Mouse (Mus musculus): ENCODE results near the gene Prl3a1. TPM values are rescaled to one million over a fixed set of nuclear protein-coding genes. Genes with fewer than 3 reads are reported as not detected.

The Prl3a1 gene
- polyA plus RNA-seq (2016; fragmentation: Nextera tagmentation; extraction: Ambion mirVana), result not detected in 2 replicates

DNA sequence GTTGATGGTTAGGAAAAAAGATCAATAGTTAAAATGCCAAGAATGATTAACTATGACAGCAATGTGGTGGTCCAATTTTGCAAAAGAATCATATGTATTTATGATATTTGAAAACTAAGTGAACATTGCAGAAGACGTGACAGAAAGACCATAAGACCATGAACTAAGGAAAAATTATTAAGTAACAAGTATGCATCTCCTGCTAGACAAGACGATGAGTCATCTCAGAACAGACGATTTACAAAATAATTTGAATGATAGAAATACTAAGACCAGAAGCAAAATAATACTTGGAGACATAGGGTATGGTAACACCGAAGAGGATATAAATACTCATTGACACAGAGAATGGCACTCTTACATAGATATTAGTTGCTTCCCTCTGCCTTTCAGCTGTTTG lies at the start of gene Prl3a1:
Gene Prl3a1 (plus strand): TSS at position 301 of the 400 bp plus-strand sequence.
- no peak within 1 kb of the TSS for H3K4me3 ChIP-seq (replicated peaks)
- no peak for ATAC-seq (ENCODE audit: low FRiP score)
- no peak within 1 kb of the TSS for H3K9ac ChIP-seq
- no peaks in the 10 kb centered on the region for H3K9me3 ChIP-seq
- no peaks in the 10 kb centered on the region for H3K27me3 ChIP-seq
- no peak within 1 kb of the TSS for H3K4me2 ChIP-seq
- no peak within 1 kb of the TSS for H3K27ac ChIP-seq
- no peaks in the 10 kb centered on the region for H3K36me3 ChIP-seq (replicated peaks)
- H3K4me1 ChIP-seq, result no peaks in the 10 kb centered on the region
- 93% methylated on average over 4 of the region's 4 CpGs for whole genome bisulfite sequencing

DNA sequence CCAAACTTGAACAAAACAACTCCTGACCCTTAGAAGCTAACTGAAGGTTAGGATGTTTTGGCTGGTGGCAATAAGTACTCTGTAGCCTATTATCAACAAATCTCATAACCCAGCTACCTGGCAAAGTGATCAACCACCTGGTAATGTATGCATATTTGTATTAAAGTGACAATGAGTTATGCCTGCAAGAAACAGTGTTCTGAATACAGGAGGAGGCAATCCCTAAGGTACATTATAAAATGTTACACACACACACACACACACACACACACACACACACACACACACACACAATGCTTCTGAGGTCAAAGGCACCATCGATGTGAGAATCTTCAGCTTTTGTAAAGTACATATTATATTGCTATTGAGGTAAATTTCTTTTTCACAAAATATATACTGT lies 17.7 kb upstream of the Prl3a1 start, which contains the start of gene Prl3b1:
Gene Prl3b1 (plus strand): TSS at position 301 of the 400 bp plus-strand sequence.
- H3K36me3 ChIP-seq (replicated peaks), result no peaks in the 10 kb centered on the region
- 93% methylated on average over 1 of the region's 1 CpGs for WGBS
- H3K4me2 ChIP-seq, result no peak within 1 kb of the TSS
- no peak within 1 kb of the TSS for H3K9ac ChIP-seq
- H3K9me3 ChIP-seq, result no peaks in the 10 kb centered on the region
- no peak within 1 kb of the TSS for H3K27ac ChIP-seq
- H3K4me1 ChIP-seq, result no peaks in the 10 kb centered on the region
- ATAC-seq (ENCODE audit: low FRiP score), result no peak
- no peaks in the 10 kb centered on the region for H3K27me3 ChIP-seq
- H3K4me3 ChIP-seq (replicated peaks), result no peak within 1 kb of the TSS

DNA sequence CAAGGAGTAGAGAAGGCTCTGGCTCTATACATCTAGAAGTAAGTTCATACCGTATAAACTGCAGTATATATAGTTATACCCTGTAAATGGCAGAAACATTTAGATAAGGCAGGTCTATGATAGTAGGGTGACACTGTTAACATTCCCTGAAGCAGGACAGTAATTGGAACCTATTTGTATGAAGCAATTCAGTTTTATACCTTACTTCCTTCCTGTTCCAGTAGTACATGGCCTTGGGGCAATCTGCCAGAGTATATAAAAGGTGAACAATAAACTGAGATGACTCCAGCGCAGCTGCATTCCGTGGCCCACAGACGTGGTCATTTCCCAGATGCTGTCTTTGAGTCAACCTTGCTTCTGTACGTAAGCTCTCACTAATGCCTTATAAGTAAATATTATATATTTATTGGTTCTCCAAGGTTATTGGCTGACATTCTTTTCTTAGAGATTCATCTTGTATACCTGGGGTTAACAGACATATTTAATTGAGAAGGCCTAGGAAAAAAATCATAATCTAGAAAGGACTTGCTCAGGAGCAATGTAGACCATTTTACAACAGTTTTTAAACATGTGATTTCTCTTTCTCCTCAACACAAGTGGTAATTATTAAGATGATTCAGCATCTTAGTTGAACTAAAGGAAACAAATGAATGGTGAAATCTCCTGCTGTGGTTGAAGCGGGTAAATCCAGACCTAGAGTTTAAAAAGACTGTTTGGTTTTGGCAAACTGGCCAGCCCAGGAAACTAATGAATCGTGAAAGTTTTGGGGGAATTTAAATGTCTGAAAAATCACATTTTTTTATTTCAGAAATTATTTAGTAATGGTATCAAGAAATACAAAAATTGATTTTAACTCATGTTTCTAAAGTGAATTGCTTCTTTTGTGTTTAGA lies 53.3 kb downstream of the Prl3a1 start, which contains the start of gene Prl6a1:
Gene Prl6a1 (plus strand): TSS at position 294 of the 892 bp plus-strand sequence.
- no peaks in the 10 kb centered on the region for H3K36me3 ChIP-seq (replicated peaks)
- no peak within 1 kb of the TSS for H3K4me3 ChIP-seq (replicated peaks)
- no peak within 1 kb of the TSS for H3K4me2 ChIP-seq
- 79% methylated on average over 7 of the region's 7 CpGs for WGBS
- no peak within 1 kb of the TSS for H3K9ac ChIP-seq
- no peaks in the 10 kb centered on the region for H3K27me3 ChIP-seq
- no peak within 1 kb of the TSS for H3K27ac ChIP-seq
- no peaks in the 10 kb centered on the region for H3K4me1 ChIP-seq
- no peak for ATAC-seq (ENCODE audit: low FRiP score)
- no peaks in the 10 kb centered on the region for H3K9me3 ChIP-seq

Other genes with a start within 250 kb of the Prl3a1 start
- not detected in 2 replicates for gene Prl, start 201.9 kb upstream of the Prl3a1 start, polyA plus RNA-seq (2016; fragmentation: Nextera tagmentation; extraction: Ambion mirVana)
- not detected in 2 replicates for gene Prl3d1, start 165.2 kb upstream of the Prl3a1 start, polyA plus RNA-seq (2016; fragmentation: Nextera tagmentation; extraction: Ambion mirVana)
- gene Prl3d2, start 137.7 kb upstream of the Prl3a1 start, polyA plus RNA-seq (2016; fragmentation: Nextera tagmentation; extraction: Ambion mirVana), result not detected in 2 replicates
- gene Prl3d3, start 102.6 kb upstream of the Prl3a1 start, polyA plus RNA-seq (2016; fragmentation: Nextera tagmentation; extraction: Ambion mirVana), result not detected in 2 replicates
- gene Prl3c1, start 62.8 kb upstream of the Prl3a1 start, polyA plus RNA-seq (2016; fragmentation: Nextera tagmentation; extraction: Ambion mirVana), result not detected in 2 replicates
- gene Prl3b1, start 17.6 kb upstream of the Prl3a1 start, polyA plus RNA-seq (2016; fragmentation: Nextera tagmentation; extraction: Ambion mirVana), result 0.29 TPM in 1 of 2 replicates, not detected in the other
- gene Prl6a1, start 53.2 kb downstream of the Prl3a1 start, polyA plus RNA-seq (2016; fragmentation: Nextera tagmentation; extraction: Ambion mirVana), result not detected in 2 replicates
- gene Prl8a2, start 86.2 kb downstream of the Prl3a1 start, polyA plus RNA-seq (2016; fragmentation: Nextera tagmentation; extraction: Ambion mirVana), result 0.22 TPM in 1 of 2 replicates, not detected in the other
- not detected in 2 replicates for gene Prl2b1, start 131.4 kb downstream of the Prl3a1 start, polyA plus RNA-seq (2016; fragmentation: Nextera tagmentation; extraction: Ambion mirVana)
- not detected in 2 replicates for gene Prl8a6, start 179.3 kb downstream of the Prl3a1 start, polyA plus RNA-seq (2016; fragmentation: Nextera tagmentation; extraction: Ambion mirVana)

All from forebrain, embryonic 12.5 days (tissue).